Mouse (Mus musculus): ENCODE data around the gene Fastkd2. TPM values are rescaled to one million over a fixed set of nuclear protein-coding genes. Genes with fewer than 3 reads are reported as not detected.

Gene Fastkd2
- polyA plus RNA-seq, 1 experiment from 2014 or later, result 81.5 TPM

DNA sequence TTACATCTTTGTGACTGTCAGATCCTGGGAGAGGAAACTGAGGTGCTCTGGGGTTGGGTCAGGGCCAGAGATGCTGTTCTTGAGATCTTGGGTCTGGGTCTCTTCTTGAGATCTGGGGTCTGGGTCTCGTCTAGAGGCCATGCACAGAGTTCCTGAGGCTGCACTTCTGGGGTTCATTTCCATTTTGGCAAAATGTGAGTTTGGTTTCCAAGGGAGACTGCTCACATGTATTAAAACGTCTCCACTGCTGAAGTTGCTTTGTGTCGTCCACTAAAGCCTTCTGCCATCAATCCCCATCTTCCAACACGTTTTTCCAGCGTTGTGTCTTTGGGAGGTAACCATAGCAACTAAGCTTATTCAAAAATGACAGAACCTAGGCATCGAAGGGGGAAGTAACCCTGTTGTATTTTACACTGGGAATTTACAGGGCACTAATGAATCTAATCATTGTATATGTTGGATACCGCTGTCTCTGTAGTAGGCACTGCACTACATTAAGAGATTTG lies 33.5 kb downstream of the Fastkd2 start:
- no peak overlapping the region for H3K4me2 ChIP-seq (replicated peaks; ENCODE audit: low read depth, low read length)
- H3K4me1 ChIP-seq (ENCODE audit: control insufficient read depth, insufficient read depth, low read length), result peaks cover 3% of the 10 kb centered on the region; the same call in 1 of the 2 replicates
- no peak overlapping the region for H3K27ac ChIP-seq (ENCODE audit: low read depth, low read length)
- no peaks in the 10 kb centered on the region for H3K27me3 ChIP-seq (ENCODE audit: control insufficient read depth, insufficient read depth, low read length)
- ATAC-seq (ENCODE audit: low FRiP score, low TSS enrichment), result no peak
- H3K36me3 ChIP-seq (ENCODE audit: control insufficient read depth, insufficient read depth, low read length), result no peaks in the 10 kb centered on the region
- WGBS, result 52% methylated on average over 7 of the region's 7 CpGs
- no peak overlapping the region for H3K4me3 ChIP-seq (ENCODE audit: low read length)
- no peak overlapping the region for H3K9ac ChIP-seq (ENCODE audit: low read depth, low read length)
- H3K9me3 ChIP-seq (ENCODE audit: control insufficient read depth, low read length), result no peaks in the 10 kb centered on the region

DNA sequence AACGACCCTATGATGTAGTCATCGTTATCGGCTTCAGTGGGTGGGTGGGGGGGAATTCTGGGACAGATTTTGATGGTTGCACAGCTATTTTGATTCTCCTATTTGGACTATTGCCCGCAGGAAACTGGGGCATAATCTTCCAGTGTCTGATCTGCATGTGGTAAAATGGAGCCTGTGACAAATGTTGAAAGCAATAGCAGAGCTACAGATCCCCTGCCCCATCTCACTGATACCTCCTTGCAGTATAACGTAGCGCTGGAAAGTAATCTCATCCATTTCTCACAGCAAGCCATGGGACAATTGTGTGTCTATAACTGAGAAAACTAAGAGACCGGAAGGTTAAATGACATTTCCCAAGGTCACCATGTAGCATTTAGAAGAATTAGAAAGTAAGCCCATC lies 34.0 kb downstream of the Fastkd2 start:
- ATAC-seq (ENCODE audit: low FRiP score, low TSS enrichment), result no peak

GRCm38 (mm10) chr1:63768112-63768511 lies 37.7 kb downstream of the Fastkd2 start:
- Histone ChIP-seq H3K36me3 (ENCODE audit: control insufficient read depth, insufficient read depth, low read length) (no peaks in the 10 kb centered on the region), H3K27me3 (ENCODE audit: control insufficient read depth, insufficient read depth, low read length) (no peaks in the 10 kb centered on the region), H3K9me3 (ENCODE audit: control insufficient read depth, low read length) (no peaks in the 10 kb centered on the region), H3K4me1 (ENCODE audit: control insufficient read depth, insufficient read depth, low read length) (peaks cover 3% of the 10 kb centered on the region; the same call in 1 of the 2 replicates), H3K9ac (ENCODE audit: low read depth, low read length) (no peak overlapping the region), H3K27ac (ENCODE audit: low read depth, low read length) (0 out of 2 replicates have a peak overlapping the region, but pooled peaks have one; percentile 24), H3K4me2 (replicated peaks; ENCODE audit: low read depth, low read length) (no peak overlapping the region), H3K4me3 (ENCODE audit: low read length) (no peak overlapping the region)
- 55% methylated on average over 8 of the region's 8 CpGs for WGBS
- peak; percentile 77; the same call in 1 of the 2 replicates for ATAC-seq (ENCODE audit: low FRiP score, low TSS enrichment)

More for the DNA sequence above, 34.0 kb downstream of the Fastkd2 start:
- Histone ChIP-seq H3K27me3 (ENCODE audit: control insufficient read depth, insufficient read depth, low read length) (no peaks in the 10 kb centered on the region), H3K4me3 (ENCODE audit: low read length) (no peak overlapping the region), H3K4me1 (ENCODE audit: control insufficient read depth, insufficient read depth, low read length) (peaks cover 3% of the 10 kb centered on the region; the same call in 1 of the 2 replicates), H3K36me3 (ENCODE audit: control insufficient read depth, insufficient read depth, low read length) (no peaks in the 10 kb centered on the region), H3K4me2 (replicated peaks; ENCODE audit: low read depth, low read length) (no peak overlapping the region), H3K9ac (ENCODE audit: low read depth, low read length) (no peak overlapping the region), H3K27ac (ENCODE audit: low read depth, low read length) (no peak overlapping the region), H3K9me3 (ENCODE audit: control insufficient read depth, low read length) (no peaks in the 10 kb centered on the region)
- WGBS, result 84% methylated on average over 7 of the region's 7 CpGs

DNA sequence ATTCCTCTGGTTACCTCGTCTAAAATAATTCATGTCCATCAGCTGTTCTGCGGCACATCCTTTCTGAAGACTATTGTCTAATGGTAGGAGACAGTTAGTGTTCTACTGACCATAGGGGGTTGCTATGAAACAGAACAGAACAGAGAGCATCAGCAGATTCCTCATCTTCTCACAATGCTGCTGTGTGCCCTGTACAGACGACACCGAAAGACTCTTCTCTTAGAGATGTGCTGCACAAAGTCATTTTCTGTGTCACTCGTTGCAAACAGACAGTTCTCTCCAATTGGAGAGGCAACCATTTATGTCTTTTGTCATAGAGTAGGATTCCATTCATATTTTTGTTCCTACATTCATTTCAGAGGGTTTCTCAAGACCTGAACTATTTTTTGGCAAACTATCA lies 38.8 kb downstream of the Fastkd2 start, which contains the start of gene 4933402D24Rik:
4933402D24Rik (minus strand) TSS at position 101 of the 400 bp plus-strand sequence.
- WGBS, result 84% methylated on average over 5 of the region's 5 CpGs
- no peak within 1 kb of the TSS for H3K4me3 ChIP-seq (ENCODE audit: low read length)
- no peaks in the 10 kb centered on the region for H3K36me3 ChIP-seq (ENCODE audit: control insufficient read depth, insufficient read depth, low read length)
- no peak within 1 kb of the TSS for H3K9ac ChIP-seq (ENCODE audit: low read depth, low read length)
- no peaks in the 10 kb centered on the region for H3K4me1 ChIP-seq (ENCODE audit: control insufficient read depth, insufficient read depth, low read length)
- ATAC-seq (ENCODE audit: low FRiP score, low TSS enrichment), result no peak
- H3K4me2 ChIP-seq (replicated peaks; ENCODE audit: low read depth, low read length), result no peak within 1 kb of the TSS
- no peaks in the 10 kb centered on the region for H3K27me3 ChIP-seq (ENCODE audit: control insufficient read depth, insufficient read depth, low read length)
- H3K27ac ChIP-seq (ENCODE audit: low read depth, low read length), result 0 out of 2 replicates have a peak within 1 kb of the TSS, but pooled peaks have one; percentile 24
- H3K9me3 ChIP-seq (ENCODE audit: control insufficient read depth, low read length), result no peaks in the 10 kb centered on the region

DNA sequence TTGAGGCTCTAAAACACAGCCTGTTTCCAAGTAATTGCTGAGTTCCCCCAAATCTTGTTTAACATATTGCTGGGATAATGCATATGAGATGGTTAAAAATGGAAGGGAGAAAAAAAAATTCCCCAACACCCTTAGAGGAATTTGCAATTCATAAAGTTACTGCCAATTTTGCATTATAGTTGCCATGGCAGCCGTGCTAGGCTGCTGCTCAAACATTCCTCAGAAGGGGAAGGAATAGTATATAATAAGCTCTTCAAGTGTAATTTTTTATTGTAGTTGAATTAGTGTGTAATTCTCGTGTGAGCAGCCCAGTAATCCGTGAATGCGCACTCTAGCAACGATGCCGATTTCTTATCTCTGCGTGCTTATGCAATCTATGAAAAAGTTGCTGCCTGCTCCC lies 39.9 kb downstream of the Fastkd2 start:
- 86% methylated on average over 7 of the region's 7 CpGs for WGBS
- Histone ChIP-seq H3K4me2 (replicated peaks; ENCODE audit: low read depth, low read length) (no peak overlapping the region), H3K4me1 (ENCODE audit: control insufficient read depth, insufficient read depth, low read length) (no peaks in the 10 kb centered on the region), H3K4me3 (ENCODE audit: low read length) (no peak overlapping the region), H3K9me3 (ENCODE audit: control insufficient read depth, low read length) (no peaks in the 10 kb centered on the region), H3K36me3 (ENCODE audit: control insufficient read depth, insufficient read depth, low read length) (no peaks in the 10 kb centered on the region), H3K27me3 (ENCODE audit: control insufficient read depth, insufficient read depth, low read length) (no peaks in the 10 kb centered on the region), H3K27ac (ENCODE audit: low read depth, low read length) (no peak overlapping the region), H3K9ac (ENCODE audit: low read depth, low read length) (no peak overlapping the region)
- ATAC-seq (ENCODE audit: low FRiP score, low TSS enrichment), result no peak

- H3K4me2 ChIP-seq (replicated peaks; ENCODE audit: low read depth, low read length), result no peak overlapping the region
- H3K27me3 ChIP-seq (ENCODE audit: control insufficient read depth, insufficient read depth, low read length), result no peaks in the 10 kb centered on the region
- WGBS, result 50% methylated on average over 1 of the region's 1 CpGs
- H3K27ac ChIP-seq (ENCODE audit: low read depth, low read length), result no peak overlapping the region
- H3K4me1 ChIP-seq (ENCODE audit: control insufficient read depth, insufficient read depth, low read length), result no peaks in the 10 kb centered on the region
- H3K36me3 ChIP-seq (ENCODE audit: control insufficient read depth, insufficient read depth, low read length), result no peaks in the 10 kb centered on the region
- no peak overlapping the region for H3K9ac ChIP-seq (ENCODE audit: low read depth, low read length)
- ATAC-seq (ENCODE audit: low FRiP score, low TSS enrichment), result no peak
- no peak overlapping the region for H3K4me3 ChIP-seq (ENCODE audit: low read length)
- no peaks in the 10 kb centered on the region for H3K9me3 ChIP-seq (ENCODE audit: control insufficient read depth, low read length)
Observed at GRCm38 (mm10) chr1:63776396-63776795, 46.0 kb downstream of the Fastkd2 start.

DNA sequence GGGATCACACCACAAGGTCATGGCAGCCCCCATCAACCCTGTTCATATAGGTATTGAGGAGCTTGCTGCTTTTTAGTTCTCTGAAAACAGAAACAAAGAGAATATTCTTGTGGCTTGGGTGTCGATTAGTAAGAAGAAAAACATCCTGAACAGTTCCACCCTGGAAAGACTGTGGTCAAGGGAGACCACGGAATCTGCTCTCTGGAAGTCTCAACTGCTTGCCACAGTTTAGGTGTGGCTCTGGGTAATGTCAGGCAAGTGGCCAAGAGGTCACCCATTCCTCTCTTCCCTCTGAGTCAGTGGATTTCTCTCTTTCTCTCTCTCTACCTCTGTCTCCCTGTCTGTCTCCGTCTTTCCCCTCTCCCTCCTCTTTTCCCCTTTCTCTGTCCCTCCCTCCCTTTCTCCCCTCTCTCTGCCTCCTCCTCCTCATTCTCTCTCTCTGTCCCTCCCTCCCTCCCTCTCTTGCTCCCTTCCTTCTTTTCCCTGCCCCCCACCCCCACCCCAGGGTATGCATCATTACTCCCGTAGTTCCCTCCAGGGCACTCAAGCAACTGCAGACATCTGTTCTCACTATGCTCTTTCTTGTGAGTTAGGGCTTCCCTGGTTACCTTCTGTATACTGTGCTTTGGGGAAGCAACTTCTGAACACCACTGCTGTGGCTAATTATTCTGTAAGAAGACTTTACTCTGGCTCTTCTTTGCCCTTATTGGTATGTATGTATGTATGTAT lies 46.7 kb downstream of the Fastkd2 start:
- H3K27ac ChIP-seq (ENCODE audit: low read depth, low read length), result no peak overlapping the region
- no peaks in the 10 kb centered on the region for H3K4me1 ChIP-seq (ENCODE audit: control insufficient read depth, insufficient read depth, low read length)
- no peaks in the 10 kb centered on the region for H3K36me3 ChIP-seq (ENCODE audit: control insufficient read depth, insufficient read depth, low read length)
- no peaks in the 10 kb centered on the region for H3K27me3 ChIP-seq (ENCODE audit: control insufficient read depth, insufficient read depth, low read length)
- H3K9me3 ChIP-seq (ENCODE audit: control insufficient read depth, low read length), result no peaks in the 10 kb centered on the region
- ATAC-seq (ENCODE audit: low FRiP score, low TSS enrichment), result no peak
- no peak overlapping the region for H3K4me2 ChIP-seq (replicated peaks; ENCODE audit: low read depth, low read length)
- 30% methylated on average over 4 of the region's 4 CpGs for WGBS
- no peak overlapping the region for H3K9ac ChIP-seq (ENCODE audit: low read depth, low read length)
- no peak overlapping the region for H3K4me3 ChIP-seq (ENCODE audit: low read length)

DNA sequence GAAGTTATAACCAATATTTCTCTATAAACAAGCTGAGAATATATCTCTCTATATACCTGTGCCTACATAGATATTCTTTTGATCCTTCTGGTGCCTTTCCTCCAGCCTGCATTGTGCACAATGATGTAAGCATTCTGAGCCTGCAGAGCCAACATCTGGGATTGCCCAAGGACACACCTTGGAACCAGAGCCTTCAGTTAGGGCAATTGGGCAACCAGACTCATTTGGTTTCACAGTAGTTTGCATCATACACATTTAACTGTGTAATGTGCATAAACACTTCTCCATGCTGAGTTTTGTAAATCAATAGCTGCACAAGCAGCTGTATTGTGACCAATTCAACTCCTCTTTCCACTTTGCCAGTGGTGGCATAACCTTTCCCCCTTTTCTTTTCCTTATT lies 63.9 kb downstream of the Fastkd2 start:
- no peak overlapping the region for H3K4me2 ChIP-seq (replicated peaks; ENCODE audit: low read depth, low read length)
- no peaks in the 10 kb centered on the region for H3K4me1 ChIP-seq (ENCODE audit: control insufficient read depth, insufficient read depth, low read length)
- ATAC-seq (ENCODE audit: low FRiP score, low TSS enrichment), result no peak
- H3K4me3 ChIP-seq (ENCODE audit: low read length), result no peak overlapping the region
- H3K27ac ChIP-seq (ENCODE audit: low read depth, low read length), result no peak overlapping the region
- H3K36me3 ChIP-seq (ENCODE audit: control insufficient read depth, insufficient read depth, low read length), result no peaks in the 10 kb centered on the region
- no peaks in the 10 kb centered on the region for H3K9me3 ChIP-seq (ENCODE audit: control insufficient read depth, low read length)
- H3K27me3 ChIP-seq (ENCODE audit: control insufficient read depth, insufficient read depth, low read length), result no peaks in the 10 kb centered on the region
- H3K9ac ChIP-seq (ENCODE audit: low read depth, low read length), result no peak overlapping the region
